Mouse (Mus musculus) midbrain, embryonic 13.5 days (tissue): ENCODE data around the gene Auh. TPM values are rescaled to one million over a fixed set of nuclear protein-coding genes. Genes with fewer than 3 reads are reported as not detected.

Source experiments
- ATAC-seq: fragments of 200-750 bp; cut with Nextera tagmentation; 2 replicates; pipeline ENCODE4 v1.8.0; 2017; ENCODE audit warnings: mild to moderate bottlenecking, moderate TSS enrichment, moderate library complexity
- H3K27ac ChIP-seq: fragments of 300-500 bp; sonication (generic); 2 replicates; pipeline ENCODE4 v1.5.1; 2015; ENCODE audit warnings: inconsistent platforms, mild to moderate bottlenecking, moderate library complexity
- H3K27me3 ChIP-seq: fragments of 300-500 bp; sonication (generic); 2 replicates; pipeline ENCODE4 v1.6.1; 2015; ENCODE audit warnings: mild to moderate bottlenecking, inconsistent platforms
- H3K36me3 ChIP-seq: fragments of 300-500 bp; sonication (generic); 2 replicates; pipeline ENCODE4 v1.6.1; 2015; ENCODE audit warnings: mild to moderate bottlenecking, inconsistent platforms
- H3K4me1 ChIP-seq: fragments of 300-500 bp; sonication (generic); replicated peaks from 2 replicates; pipeline ENCODE4 v1.6.1; 2015; ENCODE audit warnings: inconsistent platforms
- H3K4me2 ChIP-seq: fragments of 300-500 bp; sonication (generic); replicated peaks from 2 replicates; pipeline ENCODE4 v1.6.1; 2015; ENCODE audit warnings: moderate library complexity, mild to moderate bottlenecking, inconsistent platforms
- H3K4me3 ChIP-seq: fragments of 300-500 bp; sonication (generic); replicated peaks from 2 replicates; pipeline ENCODE4 v1.5.1; 2015; ENCODE audit warnings: mild to moderate bottlenecking, inconsistent platforms
- H3K9ac ChIP-seq: fragments of 300-500 bp; sonication (generic); replicated peaks from 2 replicates; pipeline ENCODE4 v1.6.1; 2015; ENCODE audit warnings: mild to moderate bottlenecking, inconsistent platforms
- H3K9me3 ChIP-seq: fragments of 300-500 bp; sonication (generic); 2 replicates; pipeline ENCODE4 v1.6.1; 2016; ENCODE audit warnings: mild to moderate bottlenecking, inconsistent platforms
- WGBS: fragments of 180-500 bp; shearing (Covaris S2); methylation state at CpG from one replicate; pipeline ENCODE4 v1.1.7; 2015; 5-methylcytosine and 5-hydroxymethylcytosine counted together
- polyA plus RNA-seq: library from polyadenylated mRNA; unstranded; fragments of >200 nt; fragmentation: Nextera tagmentation; extraction: Ambion mirVana; gene quantifications from 2 replicates; pipeline ENCODE4 v1.2.1, GENCODE M21; 2015

Auh gene
- polyA plus RNA-seq, 1 experiment from 2014 or later, result 58.4 TPM

- no peak for ATAC-seq
- Histone ChIP-seq H3K4me2 (no peak overlapping the region), H3K27ac (no peak overlapping the region), H3K4me3 (no peak overlapping the region), H3K27me3 (no peaks in the 10 kb centered on the region), H3K9ac (no peak overlapping the region), H3K9me3 (no peaks in the 10 kb centered on the region), H3K4me1 (peaks cover 9% of the 10 kb centered on the region), H3K36me3 (no peaks in the 10 kb centered on the region)
- 56% methylated on average over 8 of the region's 8 CpGs for WGBS
Measured at GRCm38 (mm10) chr13:52847481-52847880, 82.0 kb downstream of the Auh start.

DNA sequence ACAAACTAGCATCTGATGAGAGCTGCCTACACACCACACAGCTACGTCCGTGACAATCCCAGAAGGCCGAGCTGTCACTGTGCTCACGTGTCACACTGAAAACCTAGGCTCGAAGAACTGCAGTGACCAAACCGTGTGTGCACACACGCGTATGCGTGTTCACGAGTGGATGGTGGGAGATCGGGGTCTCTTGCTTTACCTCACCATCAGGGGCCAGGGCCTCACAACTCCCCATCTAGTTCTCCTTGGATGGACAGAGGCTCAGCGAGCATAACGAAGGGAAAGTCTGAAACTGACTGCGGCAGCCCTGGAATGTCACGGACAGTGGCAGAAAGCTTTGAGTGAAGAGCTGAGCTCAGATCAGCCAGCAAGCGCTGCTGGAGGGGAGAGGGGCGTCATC, 82.4 kb downstream of the Auh start:
- H3K4me2 ChIP-seq, result no peak overlapping the region
- no peak for ATAC-seq
- WGBS, result 87% methylated on average over 17 of the region's 17 CpGs
- H3K27me3 ChIP-seq, result no peaks in the 10 kb centered on the region
- H3K36me3 ChIP-seq, result no peaks in the 10 kb centered on the region
- no peak overlapping the region for H3K27ac ChIP-seq
- no peak overlapping the region for H3K9ac ChIP-seq
- no peaks in the 10 kb centered on the region for H3K9me3 ChIP-seq
- no peak overlapping the region for H3K4me3 ChIP-seq
- peaks cover 9% of the 10 kb centered on the region for H3K4me1 ChIP-seq

DNA sequence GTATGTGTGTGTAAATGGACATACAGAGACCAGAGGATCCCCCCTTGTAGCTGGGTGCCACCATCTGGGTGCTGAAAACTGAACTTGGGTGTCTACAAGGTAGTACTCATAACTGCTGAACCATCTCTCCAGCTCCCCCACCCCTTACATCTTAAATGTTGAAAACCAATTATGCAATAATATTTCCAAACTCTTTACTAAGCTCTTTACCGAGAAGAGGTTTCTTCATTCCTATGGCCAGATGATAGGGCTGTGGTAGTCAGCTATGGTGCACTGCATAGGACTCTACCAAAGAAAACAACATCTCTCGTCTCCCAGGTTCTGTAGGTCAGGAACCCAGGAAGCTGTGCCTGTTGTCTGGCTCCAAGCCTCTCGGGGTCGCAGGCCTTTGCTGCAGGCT, 83.9 kb downstream of the Auh start:
- no peak for ATAC-seq
- no peak overlapping the region for H3K9ac ChIP-seq
- no peak overlapping the region for H3K4me2 ChIP-seq
- 93% methylated on average over 4 of the region's 4 CpGs for WGBS
- H3K36me3 ChIP-seq, result no peaks in the 10 kb centered on the region
- H3K4me3 ChIP-seq, result no peak overlapping the region
- no peaks in the 10 kb centered on the region for H3K27me3 ChIP-seq
- H3K9me3 ChIP-seq, result no peaks in the 10 kb centered on the region
- H3K4me1 ChIP-seq, result peaks cover 9% of the 10 kb centered on the region
- no peak overlapping the region for H3K27ac ChIP-seq

DNA sequence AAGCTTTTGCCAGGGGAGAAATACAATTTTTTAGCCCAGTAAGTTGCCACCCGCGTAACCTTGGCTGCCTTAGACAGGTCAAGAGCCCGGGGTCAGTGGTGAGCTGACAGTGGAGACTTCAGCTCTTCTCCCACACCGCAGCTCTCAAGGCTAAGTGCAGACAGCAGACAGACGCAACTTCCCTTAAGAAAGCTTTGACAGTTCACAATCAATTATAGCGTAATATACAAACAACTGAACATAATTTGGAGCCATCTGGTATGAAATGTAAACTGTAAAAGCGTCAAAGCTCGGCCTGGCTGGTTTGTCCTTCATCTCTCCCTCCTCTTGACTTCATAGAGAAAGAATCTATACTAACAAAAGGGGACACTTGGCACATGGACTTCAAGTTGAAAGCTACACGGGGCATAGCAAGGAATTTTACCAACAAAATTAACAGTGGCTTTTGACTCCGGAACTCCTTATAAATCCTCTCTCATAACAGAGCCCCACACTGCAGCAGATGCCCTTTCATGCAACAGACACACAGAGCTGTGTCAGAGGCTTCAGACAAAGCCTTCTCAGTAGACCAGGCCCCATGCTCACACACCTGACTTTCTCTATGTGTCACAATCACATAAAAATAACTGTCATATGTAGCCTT, 85.8 kb downstream of the Auh start:
- Histone ChIP-seq H3K27ac (no peak overlapping the region), H3K27me3 (no peaks in the 10 kb centered on the region), H3K4me2 (no peak overlapping the region), H3K36me3 (no peaks in the 10 kb centered on the region), H3K4me1 (peaks cover 16% of the 10 kb centered on the region), H3K9me3 (no peaks in the 10 kb centered on the region), H3K9ac (no peak overlapping the region), H3K4me3 (no peak overlapping the region)
- no peak for ATAC-seq
- 90% methylated on average over 10 of the region's 10 CpGs for WGBS

GRCm38 (mm10) chr13:52836231-52836630, 93.2 kb downstream of the Auh start:
- Histone ChIP-seq H3K27ac (no peak overlapping the region), H3K4me2 (no peak overlapping the region), H3K4me3 (no peak overlapping the region), H3K9ac (no peak overlapping the region), H3K27me3 (no peaks in the 10 kb centered on the region), H3K4me1 (peaks cover 12% of the 10 kb centered on the region), H3K9me3 (no peaks in the 10 kb centered on the region), H3K36me3 (peaks cover 37% of the 10 kb centered on the region)
- no peak for ATAC-seq
- WGBS, result 94% methylated on average over 8 of the region's 8 CpGs

DNA sequence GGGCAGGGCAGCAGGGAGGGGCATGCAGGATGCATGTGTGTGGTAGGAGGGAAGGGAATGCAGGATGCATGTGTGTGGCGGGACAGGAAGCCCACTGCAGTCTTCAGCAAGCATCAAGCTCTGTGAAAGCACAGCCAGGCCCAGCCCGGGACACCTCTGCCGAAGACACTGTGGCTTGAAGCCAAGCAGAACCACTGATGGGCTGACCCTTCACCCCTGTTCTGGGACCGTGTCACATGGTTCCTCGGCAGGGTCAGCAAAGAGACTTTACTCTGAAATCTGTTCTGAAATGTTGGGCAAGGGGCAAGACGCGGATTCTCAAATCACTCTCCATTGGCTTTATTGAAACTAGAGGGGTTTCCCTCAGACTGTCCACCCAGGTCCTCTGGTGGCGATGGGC, 94.9 kb downstream of the Auh start:
- no peak overlapping the region for H3K27ac ChIP-seq
- H3K9me3 ChIP-seq, result no peaks in the 10 kb centered on the region
- no peaks in the 10 kb centered on the region for H3K27me3 ChIP-seq
- peaks cover 37% of the 10 kb centered on the region for H3K36me3 ChIP-seq
- H3K4me1 ChIP-seq, result peaks cover 5% of the 10 kb centered on the region
- no peak overlapping the region for H3K9ac ChIP-seq
- no peak overlapping the region for H3K4me3 ChIP-seq
- no peak for ATAC-seq
- no peak overlapping the region for H3K4me2 ChIP-seq
- WGBS, result 84% methylated on average over 8 of the region's 8 CpGs

DNA sequence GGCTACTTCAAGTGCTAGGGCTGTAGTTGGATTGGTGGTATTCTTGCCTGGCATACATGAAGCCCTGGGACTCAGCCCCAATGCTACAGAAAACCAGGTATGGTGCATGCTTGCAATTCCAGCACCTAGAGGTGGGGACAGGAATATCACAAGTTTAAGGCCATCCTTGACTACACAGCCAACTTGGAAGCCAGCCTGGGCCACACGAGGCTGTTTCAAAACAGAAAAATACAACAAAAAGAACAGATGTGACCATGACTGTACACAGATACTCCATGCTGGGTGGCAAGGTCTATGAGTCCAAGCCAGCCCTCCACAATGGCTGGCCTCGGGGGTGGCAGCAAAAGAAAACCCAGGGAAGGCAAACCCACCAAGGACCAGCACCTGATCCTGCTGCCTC, 95.7 kb downstream of the Auh start:
- Histone ChIP-seq H3K9ac (no peak overlapping the region), H3K4me1 (no peaks in the 10 kb centered on the region), H3K4me3 (no peak overlapping the region), H3K36me3 (peaks cover 37% of the 10 kb centered on the region), H3K9me3 (no peaks in the 10 kb centered on the region), H3K27ac (no peak overlapping the region), H3K4me2 (no peak overlapping the region), H3K27me3 (no peaks in the 10 kb centered on the region)
- 96% methylated on average over 2 of the region's 2 CpGs for WGBS
- no peak for ATAC-seq

DNA sequence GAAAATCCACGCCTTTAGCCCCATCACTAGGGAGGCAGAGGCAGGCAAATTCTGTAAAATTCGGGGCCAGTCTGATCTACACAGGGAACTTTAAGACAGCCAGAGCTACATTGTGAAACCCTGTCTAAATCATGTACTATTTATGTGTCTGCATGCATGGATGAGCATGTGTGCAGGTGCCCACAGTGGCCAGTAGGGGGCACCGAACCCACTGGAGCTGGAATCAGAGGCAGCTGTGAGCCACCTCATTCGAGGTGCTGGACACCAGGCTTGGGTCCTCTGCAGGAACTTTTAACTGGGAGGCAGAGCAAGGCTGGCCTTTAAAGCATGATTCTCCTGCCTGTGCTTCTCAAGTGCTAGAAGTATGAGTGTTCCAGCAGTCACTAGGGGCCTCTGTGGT, 96.3 kb downstream of the Auh start:
- no peak for ATAC-seq
- Histone ChIP-seq H3K9ac (no peak overlapping the region), H3K4me1 (no peaks in the 10 kb centered on the region), H3K9me3 (no peaks in the 10 kb centered on the region), H3K36me3 (peaks cover 36% of the 10 kb centered on the region), H3K4me2 (no peak overlapping the region), H3K4me3 (no peak overlapping the region), H3K27ac (no peak overlapping the region), H3K27me3 (no peaks in the 10 kb centered on the region)
- whole genome bisulfite sequencing, result 77% methylated on average over 4 of the region's 4 CpGs

GRCm38 (mm10) chr13:52832481-52833170, 96.9 kb downstream of the Auh start:
- no peak overlapping the region for H3K4me3 ChIP-seq
- H3K36me3 ChIP-seq, result peaks cover 30% of the 10 kb centered on the region
- H3K27me3 ChIP-seq, result no peaks in the 10 kb centered on the region
- H3K9me3 ChIP-seq, result no peaks in the 10 kb centered on the region
- no peak overlapping the region for H3K27ac ChIP-seq
- H3K9ac ChIP-seq, result no peak overlapping the region
- 92% methylated on average over 8 of the region's 8 CpGs for WGBS
- H3K4me2 ChIP-seq, result no peak overlapping the region
- no peak for ATAC-seq
- H3K4me1 ChIP-seq, result no peaks in the 10 kb centered on the region

GRCm38 (mm10) chr13:52831037-52831757, 98.3 kb downstream of the Auh start:
- 93% methylated on average over 13 of the region's 13 CpGs for WGBS
- Histone ChIP-seq H3K36me3 (peaks cover 16% of the 10 kb centered on the region), H3K4me2 (no peak overlapping the region), H3K9ac (no peak overlapping the region), H3K4me3 (no peak overlapping the region), H3K4me1 (no peaks in the 10 kb centered on the region), H3K27ac (no peak overlapping the region), H3K27me3 (no peaks in the 10 kb centered on the region), H3K9me3 (no peaks in the 10 kb centered on the region)
- ATAC-seq, result no peak

GRCm38 (mm10) chr13:52828946-52829523, 100.4 kb downstream of the Auh start:
- Histone ChIP-seq H3K4me1 (no peaks in the 10 kb centered on the region), H3K4me2 (no peak overlapping the region), H3K4me3 (no peak overlapping the region), H3K27ac (no peak overlapping the region), H3K27me3 (no peaks in the 10 kb centered on the region), H3K9me3 (no peaks in the 10 kb centered on the region), H3K9ac (no peak overlapping the region), H3K36me3 (no peaks in the 10 kb centered on the region; the same call in 1 of the 2 replicates)
- 81% methylated on average over 12 of the region's 12 CpGs for WGBS
- peak; percentile 37; the same call in 1 of the 2 replicates for ATAC-seq

GRCm38 (mm10) chr13:52828217-52828616, 101.3 kb downstream of the Auh start:
- Histone ChIP-seq H3K27ac (no peak overlapping the region), H3K9ac (no peak overlapping the region), H3K4me3 (no peak overlapping the region), H3K36me3 (no peaks in the 10 kb centered on the region; the same call in 1 of the 2 replicates), H3K27me3 (no peaks in the 10 kb centered on the region), H3K4me1 (no peaks in the 10 kb centered on the region), H3K9me3 (no peaks in the 10 kb centered on the region), H3K4me2 (no peak overlapping the region)
- WGBS, result 44% methylated on average over 2 of the region's 2 CpGs
- ATAC-seq, result no peak
